Mouse (Mus musculus) MN1 (cell line): ENCODE data around the gene Zcchc14.

Source experiments
- DNase-seq: peaks from one replicate; pipeline ENCODE4 v3.0.0-alpha.2; 2016; ENCODE audit warnings: low spot score

The Zcchc14 gene

DNA sequence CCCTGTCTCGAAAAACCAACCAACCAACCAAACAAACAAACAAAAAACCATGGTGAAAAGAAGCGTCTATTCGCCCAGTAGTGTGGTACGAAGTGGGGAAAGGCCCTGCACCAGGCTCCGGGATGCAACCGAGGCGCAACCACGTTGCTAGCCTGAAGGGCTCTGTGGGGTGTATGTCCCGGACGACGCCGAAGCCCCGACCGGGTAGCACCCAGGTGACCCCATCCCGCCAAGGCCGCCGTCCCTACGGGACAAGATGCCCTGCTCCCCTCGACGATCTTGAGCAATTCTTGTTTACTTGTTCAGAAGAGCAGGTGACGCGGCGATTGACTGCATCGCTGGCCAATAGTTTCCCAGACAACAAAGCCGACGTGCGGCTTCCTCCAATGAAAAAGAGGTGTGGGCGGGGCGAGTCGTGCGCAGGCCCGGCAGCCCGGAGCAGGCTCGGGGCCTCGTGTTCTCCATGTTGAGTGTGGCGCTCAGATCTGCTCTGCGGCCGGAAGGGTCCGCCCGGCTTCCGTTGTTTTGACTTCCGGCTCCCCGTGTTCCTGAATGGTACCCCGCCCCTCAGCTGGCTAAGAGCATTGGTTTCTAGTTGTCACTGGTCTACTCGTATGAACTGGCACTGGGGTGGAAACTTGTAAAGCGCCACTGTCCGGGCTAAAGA, 67.4 kb downstream of the Zcchc14 start:
- DNase-seq: peak; percentile 100

DNA sequence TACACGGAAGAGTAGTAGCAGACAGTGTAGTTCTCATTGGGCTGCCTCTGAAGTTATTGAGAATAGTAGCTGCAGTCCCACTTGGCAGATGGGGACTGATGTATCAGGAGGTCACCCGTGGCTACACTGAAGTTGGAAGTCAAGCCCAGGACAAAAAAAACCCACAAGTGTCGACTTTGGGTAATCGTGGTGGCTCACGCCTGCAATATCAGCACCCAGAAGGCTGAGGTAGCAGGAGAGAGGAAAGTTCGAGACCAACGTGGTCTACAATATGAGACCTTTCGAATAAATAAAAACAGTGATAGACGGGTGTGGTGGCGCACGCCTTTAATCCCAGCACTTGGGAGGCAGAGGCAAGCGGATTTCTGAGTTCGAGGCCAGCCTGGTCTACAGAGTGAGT, 68.0 kb downstream of the Zcchc14 start:
- peak; percentile 61 for DNase-seq

DNA sequence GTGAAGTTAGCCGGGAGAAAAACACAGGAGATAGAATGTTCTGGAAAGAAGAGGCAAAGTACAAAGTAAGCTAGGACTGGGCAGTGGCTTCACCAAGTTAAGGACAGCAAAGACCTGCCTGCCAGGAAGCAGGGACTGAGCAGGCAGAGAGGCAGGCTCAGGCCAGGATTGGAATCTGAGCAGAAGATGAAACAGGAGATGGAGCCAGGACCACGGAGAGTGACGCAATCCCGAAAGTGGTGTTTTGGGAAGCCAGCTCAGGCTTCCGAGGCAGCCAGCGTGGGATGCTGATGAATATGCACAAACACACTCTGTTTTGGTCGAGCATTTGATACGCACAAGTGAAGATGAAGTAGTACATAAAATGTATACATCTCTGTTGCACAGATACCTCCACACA, 69.0 kb downstream of the Zcchc14 start:
- peak; percentile 82 for DNase-seq

DNA sequence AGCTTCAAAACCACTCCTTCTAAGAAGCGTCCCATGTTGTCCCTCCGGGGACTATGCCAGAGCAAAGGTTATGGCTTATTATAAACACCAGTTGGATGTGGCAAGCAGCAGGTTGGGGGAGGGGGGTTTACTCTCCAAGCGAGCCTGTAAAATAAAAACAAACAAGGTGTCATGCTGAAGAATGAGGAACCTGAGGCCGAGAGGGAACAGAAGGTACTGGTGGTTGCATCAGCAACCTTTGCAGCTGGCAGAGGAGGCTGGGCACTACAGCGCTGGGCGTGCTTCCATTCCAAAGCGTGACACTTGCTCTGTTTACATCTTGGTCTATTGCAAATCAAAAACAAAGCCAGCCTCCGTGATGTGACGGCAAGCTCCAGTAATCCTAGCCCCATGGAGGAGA, 72.2 kb downstream of the Zcchc14 start:
- DNase-seq: peak; percentile 57

DNA sequence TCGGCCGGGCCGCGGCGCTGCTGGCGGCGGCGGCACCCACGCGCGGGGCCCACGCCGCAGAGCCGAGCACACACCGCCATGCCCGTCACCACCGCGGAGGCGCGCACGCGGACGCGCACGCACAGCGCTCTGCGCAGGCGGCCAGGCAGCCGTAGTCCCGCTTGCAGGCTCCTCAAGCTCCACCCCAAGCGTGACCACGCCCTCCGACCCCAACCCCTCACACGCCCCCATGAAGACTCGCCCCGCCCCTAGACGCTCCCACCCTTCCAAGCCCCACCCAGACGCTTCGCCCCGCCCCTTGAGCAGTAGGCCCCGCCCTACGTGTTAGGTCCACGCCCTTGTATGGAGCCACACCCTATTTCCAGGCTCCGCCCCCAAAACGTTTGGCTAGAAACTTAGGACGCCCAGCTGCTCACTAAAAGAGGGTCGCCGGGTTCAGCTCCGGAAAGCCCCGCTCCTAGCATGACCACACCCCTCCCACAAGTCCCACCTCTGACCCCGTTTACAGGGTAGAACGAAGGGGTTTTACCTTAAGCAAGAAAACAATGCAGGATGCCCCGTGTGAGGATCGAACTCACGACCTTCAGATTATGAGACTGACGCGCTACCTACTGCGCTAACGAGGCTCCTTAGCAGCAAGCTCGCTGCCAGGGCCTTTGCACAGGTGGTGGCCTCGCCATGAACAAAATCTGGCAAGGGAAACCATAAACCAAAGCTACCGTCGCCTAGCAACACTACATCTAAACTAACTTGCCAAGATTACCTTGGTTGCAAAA, 73.8 kb downstream of the Zcchc14 start, which contains the start of gene Fbxo31:
TSS of gene Fbxo31 (minus strand) at position 131 of the 776 bp plus-strand sequence.
- peak; percentile 89 for DNase-seq

DNA sequence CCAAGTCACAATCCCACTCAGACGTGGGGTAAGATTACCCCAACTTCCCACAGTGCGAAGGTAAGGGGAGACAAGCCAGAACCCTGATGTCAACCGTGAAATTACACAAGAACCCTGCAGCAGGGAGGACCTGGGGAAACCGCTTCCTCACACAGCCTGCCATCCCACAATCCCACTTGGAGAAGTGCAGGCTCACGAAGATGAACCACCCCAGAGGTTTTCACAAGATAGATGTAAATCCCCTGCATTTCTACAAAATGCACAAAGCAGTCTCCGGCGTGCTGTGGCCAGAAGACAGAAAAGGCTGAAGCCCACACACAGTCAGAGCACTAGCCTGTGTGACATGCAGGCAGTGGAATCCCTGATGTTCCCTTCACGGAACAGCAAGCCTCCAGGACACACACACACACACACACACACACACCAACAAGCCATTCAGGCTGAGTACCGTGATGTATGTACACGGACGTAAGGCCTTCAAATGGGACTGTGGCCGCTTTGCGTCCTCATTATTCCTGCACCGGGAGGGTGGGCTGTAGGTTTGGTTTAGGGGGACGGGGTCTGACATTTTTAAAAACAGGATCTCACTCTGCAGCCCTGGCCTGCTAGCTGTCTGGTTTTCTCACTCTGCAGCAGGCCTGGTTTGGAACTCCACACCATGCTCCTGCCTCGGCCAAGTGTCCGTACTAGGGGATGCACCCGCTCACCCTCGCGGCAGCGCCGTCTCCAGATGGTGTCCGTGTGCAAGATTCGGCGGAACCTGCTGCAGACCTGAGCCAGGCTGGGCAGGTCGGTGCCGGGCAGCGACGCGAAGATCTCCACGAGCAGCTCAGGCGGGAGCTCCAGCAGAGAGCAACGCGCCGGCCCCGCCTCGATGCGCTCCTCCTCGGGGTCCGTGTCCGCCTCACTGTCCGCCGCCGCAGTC, 74.7 kb downstream of the Zcchc14 start:
- DNase-seq: peak; percentile 59

DNA sequence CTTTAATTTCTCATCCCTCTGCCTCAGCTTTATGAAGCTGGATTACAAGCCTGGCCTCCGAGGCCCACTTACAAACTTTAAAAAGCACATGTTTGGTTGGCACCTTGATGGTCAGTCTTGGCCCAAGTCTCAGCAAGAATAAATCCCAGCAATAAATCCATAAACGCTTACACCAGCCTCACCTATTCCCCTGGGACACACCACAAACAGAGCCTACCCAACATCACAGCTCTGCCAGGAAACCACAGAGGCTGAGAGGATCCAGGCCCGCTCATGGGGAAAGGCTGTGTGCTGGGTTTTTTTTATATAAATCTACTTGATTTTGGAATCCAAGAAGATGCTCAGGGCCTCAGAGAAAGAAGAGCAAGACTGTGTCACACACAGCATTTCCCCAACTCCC, 77.0 kb downstream of the Zcchc14 start:
- DNase-seq: peak; percentile 77

DNA sequence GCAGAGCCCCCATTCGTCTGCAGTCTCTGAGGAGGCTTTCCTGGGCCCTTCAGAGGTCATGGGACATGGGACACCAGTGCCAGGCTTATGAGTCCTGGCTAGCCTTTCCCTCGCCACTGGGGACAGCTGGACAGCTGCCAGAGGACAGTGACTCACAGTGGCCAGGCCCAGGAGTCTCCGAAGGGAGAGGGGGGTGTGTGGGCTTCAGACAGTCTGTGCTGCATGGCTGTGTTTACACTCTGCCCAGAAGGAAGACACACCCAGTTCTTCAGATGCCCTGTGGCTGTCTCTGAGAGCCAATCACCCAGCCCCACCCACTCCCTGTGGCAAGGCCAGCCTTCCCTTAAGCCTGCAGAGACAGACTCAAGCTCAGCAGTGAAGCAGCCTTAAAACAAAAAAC, 79.4 kb downstream of the Zcchc14 start:
- peak; percentile 99 for DNase-seq

DNA sequence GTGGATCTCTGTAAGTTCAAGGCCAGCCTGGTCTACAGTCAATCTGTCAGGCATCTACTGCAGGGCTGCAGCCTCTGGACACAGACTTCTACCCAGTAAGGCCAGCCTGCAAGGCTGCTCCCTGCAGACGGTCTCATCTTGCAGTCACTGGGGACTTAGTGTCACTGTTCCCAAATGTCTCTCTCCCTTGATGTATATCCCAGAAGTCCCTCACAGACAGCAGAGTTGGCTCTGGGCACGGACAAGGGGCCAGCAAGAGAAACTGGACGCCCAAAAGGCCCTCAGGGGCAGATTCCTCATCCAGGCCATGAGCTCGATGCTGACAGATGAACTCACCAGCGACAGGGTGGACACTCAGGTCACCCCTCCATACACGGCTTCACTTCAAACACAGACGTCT, 80.6 kb downstream of the Zcchc14 start:
- DNase-seq: no peak

DNA sequence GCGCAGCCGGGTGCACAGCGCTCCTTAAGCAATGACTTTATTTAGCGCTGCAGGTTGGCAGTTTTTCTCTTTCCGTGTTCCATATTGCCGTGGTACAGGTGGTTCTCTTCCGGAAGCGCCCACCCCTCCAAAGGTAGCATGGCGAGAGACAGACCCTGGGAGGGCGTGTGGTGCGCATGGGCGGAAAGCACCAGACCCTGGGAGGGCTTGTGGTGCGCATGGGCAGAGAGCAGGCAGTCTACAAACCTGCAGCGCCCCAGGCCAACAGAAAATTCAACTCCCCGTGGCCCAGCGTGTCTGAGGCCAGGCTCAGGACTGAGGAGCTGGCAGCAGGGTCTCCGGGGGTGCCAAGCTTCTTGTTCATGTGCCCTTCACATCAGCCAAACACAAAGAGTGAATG, 81.9 kb downstream of the Zcchc14 start:
- no peak for DNase-seq

DNA sequence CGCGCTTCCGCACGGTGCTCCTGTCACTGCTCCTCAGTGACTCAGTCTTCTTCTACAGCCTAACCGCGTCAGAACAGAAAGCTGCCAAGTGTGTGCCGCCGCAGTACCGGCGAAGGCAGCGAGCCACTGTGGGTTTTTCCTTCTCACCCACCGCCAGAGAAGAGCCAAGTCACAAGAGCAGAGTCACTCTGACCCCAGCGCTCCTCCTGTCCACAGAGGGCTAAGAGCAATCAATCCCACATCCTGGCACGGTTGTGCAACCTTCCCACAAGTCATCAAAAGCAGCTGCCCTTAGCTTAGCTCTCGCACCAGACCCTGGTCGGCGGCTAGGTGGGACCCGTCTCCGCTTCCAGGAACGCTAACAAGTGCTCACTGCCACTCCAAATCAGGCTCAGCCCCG, 82.4 kb downstream of the Zcchc14 start:
- DNase-seq: no peak

DNA sequence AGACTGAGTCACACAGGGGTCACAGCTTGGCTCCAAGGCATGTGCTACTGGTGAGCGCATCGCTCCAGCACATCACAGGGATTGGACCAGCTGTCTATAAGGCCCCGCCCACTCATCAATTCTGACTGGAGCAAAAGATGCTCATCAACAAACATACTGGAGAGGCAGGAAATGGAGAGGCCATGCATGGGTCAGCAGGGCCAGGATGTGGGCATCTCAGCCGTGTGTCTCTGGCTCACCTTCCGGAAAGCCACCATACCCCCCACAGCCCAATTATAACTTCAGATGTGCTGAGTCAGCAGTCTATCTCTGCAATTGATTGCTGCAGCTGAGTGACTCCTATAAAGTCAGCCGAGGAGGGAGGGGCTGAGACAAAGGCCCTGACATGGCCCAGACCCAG, 84.4 kb downstream of the Zcchc14 start:
- no peak for DNase-seq

DNA sequence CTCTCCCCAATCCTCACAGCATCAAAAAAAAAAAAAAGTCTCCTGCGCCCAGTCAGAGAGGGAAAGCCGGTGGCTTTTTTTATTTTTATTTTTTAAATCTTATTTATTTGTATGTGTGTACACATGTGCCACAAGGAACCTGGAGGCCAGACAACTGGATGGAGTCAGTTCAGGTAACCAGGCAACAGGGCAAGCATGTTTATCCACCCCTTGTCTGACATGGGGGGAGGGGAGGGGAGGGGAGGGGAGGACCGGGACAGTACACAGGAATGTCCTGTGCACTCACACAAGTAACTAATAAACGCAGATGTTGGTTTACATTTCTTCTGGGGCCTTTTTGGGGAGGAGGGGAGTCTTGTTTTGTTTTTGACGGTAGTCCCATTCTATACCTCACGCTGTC, 89.0 kb downstream of the Zcchc14 start:
- DNase-seq: no peak

DNA sequence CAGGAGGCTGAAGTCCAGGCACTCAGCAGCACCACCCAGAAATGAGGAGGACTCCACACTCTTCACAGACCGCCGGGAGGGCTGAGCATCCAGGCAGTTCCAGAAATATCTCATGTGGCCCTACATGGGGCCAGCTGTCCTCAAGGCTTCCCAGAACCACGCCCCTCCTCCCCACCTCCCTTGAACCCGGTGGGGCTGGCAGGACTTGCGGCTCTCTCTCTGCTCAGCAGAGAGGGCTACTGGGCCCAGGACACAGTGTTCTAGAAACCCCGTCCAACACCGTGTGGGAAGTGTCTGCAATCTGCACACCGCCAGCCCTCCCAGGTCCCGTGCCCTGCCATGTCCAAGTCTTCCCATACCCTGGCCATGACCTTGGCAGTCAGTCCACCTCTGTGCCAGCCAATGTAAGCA, 89.8 kb downstream of the Zcchc14 start:
- DNase-seq: no peak

DNA sequence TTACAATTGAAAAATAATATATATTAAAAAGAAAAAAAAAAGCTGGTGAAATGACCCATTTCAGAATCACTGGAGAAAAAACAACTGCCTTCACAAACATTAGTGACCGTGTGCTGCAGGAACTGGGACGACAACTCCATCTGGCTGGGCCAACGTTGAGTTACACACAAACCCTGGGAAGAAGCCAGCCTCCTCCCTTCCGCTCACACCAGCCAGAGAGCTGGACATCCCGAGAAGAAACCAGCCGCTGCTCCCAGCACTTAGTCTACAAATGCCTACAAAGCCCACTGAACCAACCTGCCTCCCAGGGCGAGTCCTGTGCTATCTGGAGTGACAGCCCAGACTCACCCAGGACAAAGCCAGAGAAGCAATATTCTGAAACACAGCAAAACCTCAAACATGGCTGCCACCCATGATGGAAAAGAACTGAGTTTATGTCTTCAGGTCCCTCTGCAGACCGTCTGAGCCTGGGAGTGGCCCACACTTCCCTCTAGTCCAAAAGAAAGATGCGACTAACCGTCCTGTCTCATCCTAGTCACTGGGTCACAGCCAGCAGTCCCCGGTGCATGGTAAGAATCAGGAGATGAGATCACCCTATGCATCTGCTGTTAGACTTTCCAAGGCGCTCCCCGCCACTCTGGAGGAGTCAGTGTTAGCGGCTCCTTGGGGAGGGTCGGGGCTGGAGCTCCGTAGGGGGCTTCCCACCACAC, 90.9 kb downstream of the Zcchc14 start:
- peak; percentile 34 for DNase-seq

DNA sequence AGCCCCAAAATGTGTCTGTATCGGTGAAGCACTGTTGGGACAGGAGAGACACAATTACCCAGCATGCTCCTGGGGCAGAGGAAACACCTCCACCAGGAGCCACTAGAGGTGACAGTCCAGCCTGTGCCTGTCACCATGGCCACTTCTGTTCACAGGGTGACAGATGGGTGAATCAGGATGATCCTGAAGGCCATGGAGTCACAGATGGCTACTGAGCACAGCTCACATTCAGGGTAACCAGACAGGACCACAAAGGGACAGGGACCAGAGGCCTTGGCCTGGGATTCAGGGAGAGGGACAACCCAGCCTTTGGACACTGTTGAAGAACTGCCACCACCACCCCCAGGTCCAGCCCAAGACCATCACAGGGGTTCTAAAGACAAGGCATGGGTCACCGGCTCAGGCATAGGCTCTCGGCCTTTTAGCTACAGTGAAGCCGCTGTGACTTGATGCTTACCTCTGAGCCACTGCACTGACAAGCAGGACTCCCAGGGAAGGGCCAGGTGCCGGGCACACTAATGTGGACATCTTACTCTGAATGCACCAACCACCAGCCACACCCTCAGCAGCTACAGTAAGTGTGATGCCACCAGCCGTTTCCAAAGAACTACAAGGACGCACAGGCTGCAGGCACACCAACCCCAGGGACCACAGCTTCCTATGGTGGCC, 92.1 kb downstream of the Zcchc14 start:
- no peak for DNase-seq

DNA sequence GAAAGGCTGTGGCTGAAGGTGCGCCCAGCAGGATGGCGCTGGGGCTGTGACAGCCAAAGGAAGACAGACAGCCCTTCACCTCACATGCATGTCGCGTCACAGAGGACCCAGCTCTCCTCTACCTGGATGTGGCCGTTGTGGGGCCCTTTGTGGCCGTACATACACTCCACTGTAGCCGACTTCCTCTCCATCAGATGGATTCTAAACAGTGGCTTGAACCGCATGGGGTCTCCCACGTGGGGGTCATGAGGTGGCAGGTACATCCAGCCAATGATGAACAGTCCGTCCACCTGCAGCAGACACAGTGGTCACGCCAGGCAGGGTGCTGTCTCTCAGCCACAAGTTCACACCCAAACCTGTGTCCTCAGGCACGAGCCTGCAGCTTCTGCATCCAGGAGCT, 92.9 kb downstream of the Zcchc14 start:
- no peak for DNase-seq

DNA sequence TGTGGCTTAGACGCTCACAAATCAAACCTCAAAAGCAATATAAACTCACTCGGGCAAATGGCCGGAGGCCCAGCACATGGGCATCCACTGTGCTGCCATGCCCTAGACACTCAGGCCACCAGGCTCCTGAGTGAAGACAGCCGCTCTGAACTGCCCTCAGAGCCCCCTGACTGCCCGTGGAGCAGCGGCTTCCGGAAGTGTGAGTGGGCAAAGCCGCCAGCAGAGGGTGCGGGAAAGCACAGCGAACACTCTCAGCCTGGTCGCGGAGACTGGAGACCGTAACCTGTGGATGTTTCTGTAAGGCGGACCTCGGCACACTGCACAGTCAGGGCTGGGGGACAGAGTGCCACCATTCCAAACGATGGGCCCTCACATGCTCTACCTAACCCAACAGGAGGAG, 94.2 kb downstream of the Zcchc14 start:
- no peak for DNase-seq

DNA sequence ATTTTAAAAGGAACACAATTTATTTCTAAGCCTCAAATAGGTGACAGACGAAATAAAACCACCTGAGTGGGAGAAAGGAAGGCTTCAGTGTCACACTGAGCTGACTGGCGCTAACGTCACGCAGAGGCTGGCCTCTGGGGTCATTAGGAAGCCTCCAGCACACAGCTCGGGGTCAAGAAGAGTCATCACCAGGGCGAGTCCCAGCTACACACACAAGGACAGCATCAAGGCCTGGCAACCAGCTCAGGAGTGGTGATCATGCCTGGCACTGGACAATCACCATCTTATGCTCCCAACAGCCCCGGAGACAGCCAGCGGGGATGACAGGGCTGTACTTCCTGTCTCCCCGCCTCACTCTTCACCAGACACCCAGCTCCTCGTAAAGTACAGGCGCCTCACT, 95.0 kb downstream of the Zcchc14 start:
- DNase-seq: no peak

DNA sequence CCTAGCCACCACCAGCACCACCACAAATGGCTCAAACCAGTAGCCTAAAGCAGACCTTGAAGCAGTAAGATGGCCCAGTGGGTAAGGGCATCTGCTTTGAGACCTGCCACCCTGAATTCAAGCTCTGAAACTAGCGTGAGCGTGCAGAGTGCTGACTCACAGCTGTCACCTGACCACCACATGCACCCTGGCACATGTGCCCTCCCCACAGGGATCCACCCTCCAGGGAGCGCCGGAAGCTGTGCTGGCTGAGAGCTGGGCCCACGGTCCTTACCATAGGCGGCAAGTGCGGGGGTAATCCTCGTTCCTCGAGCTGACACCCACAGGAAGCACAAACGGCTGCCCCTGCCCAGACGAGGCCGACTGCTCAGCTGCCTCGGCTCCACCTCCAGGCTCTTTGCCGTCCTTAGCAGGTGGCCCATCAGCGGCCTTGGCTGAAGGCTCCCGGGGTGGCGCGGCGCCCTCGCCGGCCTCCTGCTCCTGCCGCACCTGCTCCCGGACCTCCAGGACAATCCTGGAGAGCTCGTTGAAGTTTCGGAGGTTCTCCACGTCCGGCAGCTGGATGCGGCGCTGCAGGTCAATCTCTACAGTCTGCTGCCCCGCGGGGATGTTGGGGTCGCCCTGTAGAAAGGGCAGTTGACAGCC, 98.7 kb downstream of the Zcchc14 start:
- DNase-seq: no peak

DNA sequence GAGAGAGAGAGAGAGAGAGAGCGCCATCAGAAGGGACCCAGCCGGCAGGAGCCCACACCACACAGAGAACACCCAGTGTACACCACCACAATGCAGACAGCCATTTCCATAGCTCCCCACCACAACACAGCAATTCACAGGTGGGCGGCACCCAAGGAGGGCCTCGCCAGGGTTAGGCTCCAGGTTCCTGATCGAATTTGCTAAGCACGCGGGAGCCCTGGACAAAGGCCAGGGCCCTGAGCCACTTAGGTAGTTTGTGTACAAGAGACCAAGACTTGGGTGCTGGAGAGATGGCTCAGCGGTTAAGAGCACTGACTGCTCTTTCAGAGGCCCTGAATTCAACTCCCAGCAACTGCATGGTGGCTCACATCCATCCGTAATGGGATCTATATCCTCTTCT, 100.2 kb downstream of the Zcchc14 start:
- no peak for DNase-seq
